Mouse (Mus musculus) cortical plate, adult 2 months (tissue): ENCODE data around the gene Ubap2.

Experiments used
- CTCF ChIP-seq: fragments of 200-500 bp; IDR thresholded peaks from 2 replicates; pipeline ENCODE4 v1.5.1; 2011; ENCODE audit warnings: mild to moderate bottlenecking, control low read depth, low read length; ENCODE audit not compliant: insufficient read depth; ENCODE audit errors: extremely low read depth
- POLR2A ChIP-seq: fragments of 200-500 bp; IDR thresholded peaks from 2 replicates; pipeline ENCODE4 v1.6.1; 2011; ENCODE audit warnings: mild to moderate bottlenecking, low read length, control low read depth; ENCODE audit not compliant: insufficient read depth; ENCODE audit errors: extremely low read depth

GRCm38 (mm10) chr4:41153146-41153545, 121.8 kb downstream of the Ubap2 start:
- TF ChIP-seq CTCF (no peak), POLR2A (no peak)
